Mouse (Mus musculus) midbrain, postnatal 0 days (tissue): ENCODE data around the gene Chid1. TPM values are rescaled to one million over a fixed set of nuclear protein-coding genes. Genes with fewer than 3 reads are reported as not detected.

Experiments
- ATAC-seq: fragments of 200-750 bp; cut with Nextera tagmentation; 2 replicates; pipeline ENCODE4 v1.8.0; 2017; ENCODE audit warnings: moderate number of reproducible peaks, mild to moderate bottlenecking, moderate TSS enrichment, moderate library complexity; ENCODE audit not compliant: low FRiP score
- DNase-seq: peaks from one replicate; pipeline ENCODE4 v3.0.0-alpha.2; 2015; ENCODE audit warnings: low spot score
- H3K27ac ChIP-seq: fragments of 300-500 bp; sonication (generic); 2 replicates; pipeline ENCODE4 v1.5.1; 2014; ENCODE audit warnings: low read depth, mild to moderate bottlenecking, low read length, mixed read lengths
- H3K27me3 ChIP-seq: fragments of 300-500 bp; sonication (generic); 2 replicates; pipeline ENCODE4 v1.6.1; 2014; ENCODE audit warnings: low read length, control low read depth, mixed read lengths; ENCODE audit not compliant: insufficient read depth
- H3K36me3 ChIP-seq: fragments of 300-500 bp; sonication (generic); 2 replicates; pipeline ENCODE4 v1.6.1; 2014; ENCODE audit warnings: low read length, control low read depth, mixed read lengths; ENCODE audit not compliant: insufficient read depth
- H3K4me1 ChIP-seq: fragments of 300-500 bp; sonication (generic); 2 replicates; pipeline ENCODE4 v1.6.1; 2014; ENCODE audit warnings: mild to moderate bottlenecking, control low read depth, antibody characterized with exemption, low read length, mixed read lengths; ENCODE audit not compliant: insufficient read depth
- H3K4me2 ChIP-seq: fragments of 300-500 bp; sonication (generic); 2 replicates; pipeline ENCODE4 v1.6.1; 2014; ENCODE audit warnings: low read depth, mild to moderate bottlenecking, low read length, mixed read lengths; ENCODE audit not compliant: poor library complexity, severe bottlenecking
- H3K4me3 ChIP-seq: fragments of 300-500 bp; sonication (generic); 2 replicates; pipeline ENCODE4 v1.5.1; 2014; ENCODE audit warnings: low read depth, mild to moderate bottlenecking, low read length, moderate library complexity
- H3K9ac ChIP-seq: fragments of 300-500 bp; sonication (generic); replicated peaks from 2 replicates; pipeline ENCODE4 v1.6.1; 2014; ENCODE audit warnings: mild to moderate bottlenecking, low read length, moderate library complexity, mixed read lengths; ENCODE audit not compliant: poor library complexity, severe bottlenecking
- H3K9me3 ChIP-seq: fragments of 300-500 bp; sonication (generic); 2 replicates; pipeline ENCODE4 v1.6.1; 2016; ENCODE audit warnings: low read length, control low read depth
- CTCF ChIP-seq: IDR thresholded peaks from 2 replicates; pipeline ENCODE4 v1.5.1; 2016; ENCODE audit warnings: antibody characterized with exemption, mild to moderate bottlenecking
- WGBS: fragments of 180-500 bp; shearing (Covaris S2); extraction: QIAGEN DNeasy Blood & Tissue Kit; methylation state at CpG from one replicate; pipeline ENCODE4 v1.1.7; 2014; 5-methylcytosine and 5-hydroxymethylcytosine counted together
- polyA plus RNA-seq: library from polyadenylated mRNA; unstranded; fragments of >200 nt; fragmentation: Nextera tagmentation; extraction: Ambion mirVana; gene quantifications from 2 replicates; pipeline ENCODE4 v1.2.1, GENCODE M21; 2015
- total RNA-seq: library from RNA; depleted of rRNA; stranded (reverse); fragments of >200 nt; gene quantifications from 2 replicates; pipeline ENCODE4 v1.2.3, GENCODE M21; 2014

Chid1 gene
- total and polyA plus RNA-seq, 2 experiments from 2014 or later: 35.4 to 47.5 TPM

- Histone ChIP-seq H3K4me1 (peaks cover 11% of the 10 kb centered on the region; the same call in 1 of the 2 replicates), H3K4me3 (no peak overlapping the region), H3K27me3 (no peaks in the 10 kb centered on the region), H3K9me3 (no peaks in the 10 kb centered on the region), H3K27ac (no peak overlapping the region), H3K4me2 (no peak overlapping the region), H3K9ac (no peak overlapping the region), H3K36me3 (0 out of 2 replicates have a peak, but pooled peaks cover under 1% of the 10 kb centered on the region)
- 93% methylated on average over 2 of the region's 2 CpGs for WGBS
- ATAC-seq (no peak), DNase-seq (peak; percentile 63)
- no peak for TF ChIP-seq CTCF
Measured at GRCm38 (mm10) chr7:141485606-141486005, 54.1 kb downstream of the Chid1 start.

- TF ChIP-seq CTCF: no peak
- H3K27ac ChIP-seq: no peak overlapping the region
- peaks cover 15% of the 10 kb centered on the region; the same call in 1 of the 2 replicates for H3K4me1 ChIP-seq
- ATAC-seq (no peak), DNase-seq (no peak)
- H3K4me2 ChIP-seq: no peak overlapping the region
- H3K9ac ChIP-seq: no peak overlapping the region
- no peak overlapping the region for H3K4me3 ChIP-seq
- WGBS: 82% methylated on average over 2 of the region's 2 CpGs
- no peaks in the 10 kb centered on the region for H3K9me3 ChIP-seq
- H3K36me3 ChIP-seq: no peaks in the 10 kb centered on the region
- no peaks in the 10 kb centered on the region for H3K27me3 ChIP-seq
Measured at GRCm38 (mm10) chr7:141485186-141485585, 54.5 kb downstream of the Chid1 start.

DNA sequence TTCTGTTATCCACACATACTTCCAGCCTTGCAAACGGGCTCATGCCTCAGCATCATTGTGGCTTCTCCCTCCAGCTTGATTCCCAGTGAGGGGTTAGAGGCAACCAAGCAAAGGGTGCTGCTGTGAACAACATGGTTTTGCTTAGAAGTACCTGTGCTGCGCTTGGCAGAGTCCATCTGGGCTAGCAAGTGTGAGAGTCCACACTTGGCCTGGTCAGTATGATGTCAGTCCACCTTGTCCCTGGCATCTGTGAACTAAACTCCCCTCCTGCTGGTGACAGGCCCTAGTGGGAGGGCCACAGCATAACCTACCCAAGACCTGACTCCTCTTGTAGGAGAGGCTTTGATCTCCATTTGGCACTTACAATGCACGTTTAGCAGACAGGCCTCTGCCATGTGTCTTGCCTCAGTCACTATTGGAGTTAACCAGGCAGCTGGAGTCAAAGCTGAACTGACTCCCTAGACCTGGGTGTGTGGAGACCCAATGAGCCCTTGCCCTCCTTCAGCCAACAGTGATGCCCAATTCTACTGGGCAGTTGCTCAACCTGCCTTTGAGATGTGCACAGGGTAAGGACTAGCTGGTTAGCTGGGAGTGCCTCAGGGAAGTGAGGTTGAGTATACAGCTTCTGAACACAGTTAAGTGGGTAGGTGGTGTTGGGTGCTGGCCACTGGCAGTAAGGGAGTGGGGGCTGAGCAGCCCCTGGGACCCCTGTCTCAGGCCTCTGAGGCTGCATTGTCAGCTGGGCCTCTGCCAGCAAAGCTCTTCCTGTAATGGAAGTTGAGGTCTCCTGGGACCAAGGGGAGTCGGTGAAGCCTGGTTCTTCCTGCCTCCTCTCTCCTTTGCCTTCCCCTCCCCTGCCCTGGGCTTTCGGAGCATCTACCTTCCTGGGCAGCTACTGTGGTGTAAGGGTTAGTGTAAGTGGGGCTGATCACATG is 55.2 kb downstream of the Chid1 start:
- no peak overlapping the region for H3K27ac ChIP-seq
- ATAC-seq: no peak
- TF ChIP-seq CTCF: no peak
- no peak overlapping the region for H3K4me3 ChIP-seq
- no peak overlapping the region for H3K9ac ChIP-seq
- no peak for DNase-seq
- WGBS: 73% methylated on average over 5 of the region's 5 CpGs
- no peak overlapping the region for H3K4me2 ChIP-seq
- H3K36me3 ChIP-seq: no peaks in the 10 kb centered on the region
- H3K27me3 ChIP-seq: no peaks in the 10 kb centered on the region
- peaks cover 15% of the 10 kb centered on the region; the same call in 1 of the 2 replicates for H3K4me1 ChIP-seq
- H3K9me3 ChIP-seq: no peaks in the 10 kb centered on the region

DNA sequence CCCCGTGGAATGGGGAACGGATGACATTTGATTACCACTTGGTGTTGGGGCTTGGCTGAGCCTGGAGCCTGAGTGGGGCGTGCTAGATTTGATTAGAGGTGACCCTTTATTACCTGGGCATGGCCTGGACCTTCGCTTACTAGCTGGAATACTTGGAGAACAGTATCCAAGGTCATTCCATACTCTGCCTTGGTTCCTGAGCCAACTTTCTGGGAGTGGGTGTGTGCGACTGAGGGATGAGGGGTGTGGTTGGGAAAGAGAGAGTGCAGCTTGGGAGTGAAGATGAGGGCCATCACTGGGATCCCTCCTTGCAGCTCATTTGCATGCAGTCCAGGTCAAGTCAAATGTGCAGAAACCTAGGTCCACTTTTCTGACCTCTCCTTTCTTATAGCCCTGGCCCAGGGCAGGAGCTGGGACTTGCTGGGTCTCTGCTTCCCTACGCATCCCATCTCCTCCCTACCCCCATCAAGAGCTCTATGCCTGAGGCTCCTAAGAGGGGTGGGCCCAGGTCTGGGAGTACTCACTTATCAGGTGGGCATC is 56.5 kb downstream of the Chid1 start:
- Histone ChIP-seq H3K4me1 (peaks cover 15% of the 10 kb centered on the region; the same call in 1 of the 2 replicates), H3K9me3 (no peaks in the 10 kb centered on the region), H3K4me2 (peak overlapping the region; percentile 83), H3K27ac (no peak overlapping the region), H3K27me3 (no peaks in the 10 kb centered on the region), H3K9ac (0 out of 2 replicates have a peak overlapping the region, but pooled peaks have one; percentile 4), H3K36me3 (no peaks in the 10 kb centered on the region), H3K4me3 (peak overlapping the region; percentile 69)
- DNase-seq: no peak
- ATAC-seq: no peak
- no peak for TF ChIP-seq CTCF
- 81% methylated on average over 6 of the region's 6 CpGs for WGBS

- Histone ChIP-seq H3K36me3 (no peaks in the 10 kb centered on the region), H3K4me1 (peaks cover 15% of the 10 kb centered on the region; the same call in 1 of the 2 replicates), H3K9me3 (no peaks in the 10 kb centered on the region), H3K4me2 (peak overlapping the region; percentile 83), H3K9ac (peak overlapping the region; percentile 79), H3K27me3 (no peaks in the 10 kb centered on the region), H3K27ac (peak overlapping the region; percentile 81), H3K4me3 (peak overlapping the region; percentile 69)
- WGBS: 2% methylated on average over 11 of the region's 11 CpGs
- DNase-seq (no peak), ATAC-seq (peak; percentile 6; the same call in 1 of the 2 replicates)
- TF ChIP-seq CTCF: no peak
Measured at GRCm38 (mm10) chr7:141482531-141483024, 57.1 kb downstream of the Chid1 start.
